Mouse (Mus musculus) gastrocnemius, adult 8-10 months (tissue): ENCODE results near the gene Gm20388. TPM values are rescaled to one million over a fixed set of nuclear protein-coding genes. Genes with fewer than 3 reads are reported as not detected.
A peak's percentile ranks its signal among the peaks of the same experiment; 100 is the strongest.

Experiments used
- DNase-seq, 2 experiments: peaks; one replicate each; pipeline ENCODE4 v3.0.0; 2022; ENCODE audit warnings: low spot score in 2 of 2
- total RNA-seq, 4 experiments: library from RNA; stranded (reverse); gene quantifications; 2 replicates each; pipeline ENCODE4 v1.2.4; 2022

The Gm20388 gene
- total RNA-seq, 4 experiments from 2014 or later, result 4.4 to 20.0 (median 7.9) TPM; not detected in 1

GRCm38 (mm10) chr8:122211591-122211990, 2300.9 kb downstream of the Gm20388 start:
- no peak for DNase-seq

DNA sequence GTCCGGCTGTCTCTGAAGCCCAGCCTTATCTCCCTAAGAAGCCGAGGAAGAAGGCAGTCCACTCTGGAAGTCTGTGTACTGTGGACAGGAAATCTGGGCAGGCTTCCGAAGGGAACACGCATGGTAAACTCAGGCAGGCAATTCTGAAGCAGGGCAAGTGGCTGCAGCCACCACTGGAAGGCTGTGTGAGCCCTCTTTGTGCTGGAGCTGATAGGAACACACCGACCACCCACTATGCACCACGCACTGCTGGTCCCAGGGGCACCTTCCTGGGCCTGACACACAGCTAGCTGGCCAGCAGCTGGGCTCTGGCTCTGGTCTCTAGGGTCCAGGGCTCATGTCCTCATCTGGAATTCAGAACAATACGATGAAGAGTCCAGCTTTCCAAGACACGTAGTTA, 2305.0 kb downstream of the Gm20388 start:
- DNase-seq, result no peak

DNA sequence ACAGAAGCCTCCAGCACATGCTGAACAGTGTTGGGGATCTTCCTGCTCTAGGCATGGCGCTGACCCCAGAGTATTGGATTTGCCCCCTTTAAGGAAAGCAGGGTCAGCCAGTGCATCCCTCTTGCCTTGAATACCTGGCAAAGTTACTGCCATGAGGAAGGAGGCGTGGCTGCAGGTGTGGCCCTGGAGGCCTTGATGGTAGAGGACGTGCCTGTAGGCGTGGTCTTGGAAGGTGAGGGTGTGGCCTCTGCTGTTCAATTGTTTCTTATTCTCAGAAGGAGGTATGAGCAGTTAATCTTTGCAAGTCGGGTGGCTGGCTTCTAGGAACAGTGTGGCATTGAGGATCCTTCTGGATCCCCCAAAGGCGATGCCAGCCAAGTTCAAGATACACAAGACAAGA, 2305.8 kb downstream of the Gm20388 start:
- peak in 1 of 2 experiments; percentile 2 for DNase-seq

DNA sequence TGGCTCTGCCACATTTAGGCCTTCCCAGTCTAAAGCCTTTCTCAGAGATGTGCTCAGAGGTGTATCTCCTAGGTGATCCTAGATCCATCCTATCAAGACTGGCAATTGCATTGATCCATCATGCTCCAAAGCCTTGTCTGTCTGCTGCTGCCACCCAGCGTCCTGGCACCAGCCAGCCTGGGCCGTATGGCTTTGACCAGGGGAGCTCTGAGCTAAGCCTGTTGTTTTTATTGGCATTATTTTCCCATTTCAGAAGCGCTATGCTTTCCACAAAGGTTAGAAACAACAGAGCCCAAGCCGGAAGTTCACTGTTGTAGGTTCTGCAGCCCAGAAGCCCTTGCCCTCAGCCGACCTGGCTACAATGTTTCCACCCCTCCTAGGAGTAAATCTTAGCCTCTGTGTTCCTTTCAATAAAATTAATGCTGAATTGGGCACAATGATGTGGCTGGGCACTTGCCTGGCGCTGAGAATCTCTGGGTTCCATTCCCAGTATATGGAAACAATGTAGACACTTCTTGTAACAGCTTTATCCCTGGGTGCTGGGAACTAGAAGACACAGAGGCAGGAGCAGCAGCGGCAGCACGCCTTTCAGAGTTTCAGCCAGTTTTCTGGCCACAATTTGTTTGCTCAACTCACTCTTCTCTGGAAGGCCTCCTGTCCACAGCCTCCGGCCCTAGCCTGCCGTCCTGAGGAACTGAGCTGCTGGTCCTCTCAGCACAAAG, 2307.0 kb downstream of the Gm20388 start:
- no peak for DNase-seq

DNA sequence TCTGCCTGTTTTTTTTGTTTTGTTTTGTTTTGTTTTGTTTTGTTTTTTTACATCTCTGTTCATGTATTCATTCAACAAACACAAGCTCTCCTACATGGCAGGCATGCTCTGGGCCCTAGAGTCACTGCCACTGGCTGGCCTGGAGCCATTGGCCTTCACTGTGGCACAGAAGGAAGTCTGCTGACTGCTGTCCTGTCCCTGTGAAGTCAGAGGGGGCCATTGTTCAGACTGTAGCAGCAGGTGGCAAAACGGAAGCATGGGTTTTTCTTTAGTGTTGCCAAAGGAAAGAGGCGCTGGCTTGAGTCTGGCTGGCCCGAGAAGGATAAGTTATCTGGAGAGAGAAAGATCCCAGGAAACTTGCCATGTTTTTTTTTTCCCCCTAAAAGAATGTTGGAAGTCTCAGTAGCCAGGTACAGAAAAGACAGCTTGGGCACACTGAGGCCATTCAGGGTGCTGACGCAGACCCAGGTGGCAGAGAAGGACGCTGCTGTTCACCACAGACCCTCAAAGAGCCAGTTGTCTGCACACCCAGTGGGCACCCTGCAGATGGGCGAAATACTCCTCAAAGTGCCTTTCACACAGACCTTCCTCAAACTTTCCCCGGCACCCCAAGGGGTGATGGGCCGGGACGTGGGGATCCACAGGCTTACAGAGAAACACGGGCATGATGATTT, 2313.5 kb downstream of the Gm20388 start:
- no peak for DNase-seq

GRCm38 (mm10) chr8:122224650-122225022, 2314.0 kb downstream of the Gm20388 start:
- no peak for DNase-seq

- no peak for DNase-seq
These were observed 2314.8 kb downstream of the Gm20388 start for GRCm38 (mm10) chr8:122225446-122225845.

- no peak for DNase-seq
These were observed 2316.7 kb downstream of the Gm20388 start for GRCm38 (mm10) chr8:122227345-122227744.

DNA sequence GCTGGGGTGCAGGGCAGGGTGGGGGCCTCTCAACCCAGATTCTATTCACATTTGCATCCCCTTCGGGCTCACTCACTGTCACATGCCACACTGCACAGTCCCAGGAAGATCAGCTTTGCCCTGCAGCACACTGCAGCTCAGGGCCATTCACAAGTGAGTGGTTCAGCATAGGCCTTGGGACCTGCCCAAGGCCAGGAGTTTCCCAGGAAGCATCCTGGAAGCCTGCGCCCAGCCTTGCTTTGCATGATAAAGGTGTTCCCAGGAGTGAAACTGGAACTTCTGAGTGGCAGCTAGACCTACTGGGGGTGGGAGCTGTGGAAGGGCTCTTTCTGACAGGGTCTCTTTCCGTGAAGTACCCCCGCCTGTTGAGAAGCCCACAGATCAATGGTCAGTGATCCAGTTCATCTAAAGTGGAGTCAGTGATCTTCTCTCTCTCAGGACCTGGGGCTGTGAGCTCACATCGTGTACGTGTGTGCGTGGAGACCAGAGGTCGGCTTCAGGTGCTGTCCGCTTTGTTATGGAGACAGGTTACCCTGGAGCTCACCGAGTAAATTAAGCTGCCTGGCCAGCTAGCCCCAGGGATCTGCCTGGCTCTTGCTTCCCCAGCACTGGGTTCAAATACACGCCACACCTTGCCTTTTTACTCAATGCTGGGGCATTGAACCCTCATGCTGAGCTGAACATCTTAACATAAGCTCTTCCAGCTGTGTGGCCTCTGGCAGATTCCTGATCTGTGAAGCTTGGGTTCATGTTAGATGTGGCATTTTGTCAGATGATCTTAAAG, 2318.3 kb downstream of the Gm20388 start:
- no peak for DNase-seq

GRCm38 (mm10) chr8:122229819-122230711, 2319.4 kb downstream of the Gm20388 start:
- DNase-seq, result peak; percentile 27 to 70

DNA sequence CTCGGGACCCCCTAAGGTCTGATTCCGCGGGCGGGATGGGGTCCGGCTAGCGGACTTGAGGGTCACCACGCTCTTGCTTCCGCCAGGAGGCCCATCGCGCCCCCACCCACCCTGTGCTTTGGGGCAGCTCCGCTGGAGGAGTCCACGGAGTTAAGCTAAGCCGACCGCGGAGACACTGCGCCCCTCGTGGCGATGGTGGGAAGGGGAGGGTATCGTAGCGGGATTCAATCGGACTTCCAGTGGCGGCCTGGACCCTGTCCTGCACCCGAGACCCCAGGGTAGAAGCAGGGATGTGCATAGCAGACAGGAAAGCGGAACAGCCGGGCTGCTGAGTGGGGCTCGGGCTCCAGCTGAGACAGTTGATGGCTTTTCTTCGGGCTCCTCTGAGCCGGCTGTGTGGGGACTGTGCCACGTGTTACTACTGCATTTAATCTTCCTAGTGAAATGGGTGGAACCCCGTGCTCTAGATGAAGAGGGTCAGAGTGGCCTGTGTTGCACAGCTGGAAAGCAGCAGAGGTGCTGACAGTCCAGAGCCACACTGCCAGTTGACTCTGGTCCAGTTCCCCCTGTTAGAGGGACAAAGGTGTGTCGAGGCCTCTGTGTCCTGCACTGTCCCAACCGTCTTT, 2320.2 kb downstream of the Gm20388 start:
- peak; percentile 42 to 66 for DNase-seq

DNA sequence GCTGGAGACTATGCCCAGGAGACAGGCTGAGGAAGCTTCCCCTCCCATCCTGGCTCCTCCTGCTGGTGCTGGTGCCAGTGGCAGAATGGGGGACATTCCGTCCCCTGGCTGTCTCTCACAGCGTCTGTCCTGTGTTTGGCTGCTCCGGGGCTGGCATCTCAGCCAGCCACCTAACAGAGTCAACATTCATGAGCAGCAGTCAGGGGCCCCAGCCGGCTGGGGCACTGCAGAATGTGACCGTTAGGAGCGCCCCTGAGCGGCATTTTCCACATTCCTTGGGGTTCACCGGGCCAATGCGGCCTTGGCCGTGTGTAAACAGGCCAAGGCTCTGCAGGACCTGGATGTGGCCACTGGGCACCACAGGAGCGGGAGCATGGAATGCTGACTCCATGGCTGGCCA, 2323.4 kb downstream of the Gm20388 start:
- peak; percentile 65 to 71 for DNase-seq

- no peak for DNase-seq
These were observed 2325.9 kb downstream of the Gm20388 start for GRCm38 (mm10) chr8:122236521-122236920.

- DNase-seq, result peak; percentile 37 to 56
These were observed 2327.6 kb downstream of the Gm20388 start for GRCm38 (mm10) chr8:122238225-122238624.

DNA sequence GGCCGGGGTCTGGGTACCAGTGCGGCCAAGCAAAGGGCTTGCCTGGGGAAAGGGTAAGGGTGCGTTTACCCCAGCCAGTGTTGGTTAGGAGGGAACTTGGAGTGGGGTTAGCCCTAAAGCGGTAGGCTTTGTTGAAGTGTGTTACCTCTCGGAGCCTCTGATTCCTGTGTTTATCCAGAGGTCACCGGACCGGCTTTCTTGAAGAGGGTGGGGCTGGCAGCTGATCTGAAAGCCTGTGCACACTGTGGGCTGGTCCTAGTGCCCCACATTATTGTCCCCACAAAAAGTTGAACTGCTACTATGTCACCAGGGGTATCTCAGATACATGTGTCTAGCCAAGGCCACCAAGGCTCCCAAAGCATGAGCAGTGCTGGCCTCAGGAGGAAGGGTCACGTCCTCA, 2328.1 kb downstream of the Gm20388 start:
- DNase-seq, result no peak

GRCm38 (mm10) chr8:122240241-122241026, 2329.8 kb downstream of the Gm20388 start:
- peak; percentile 38 to 45 for DNase-seq

DNA sequence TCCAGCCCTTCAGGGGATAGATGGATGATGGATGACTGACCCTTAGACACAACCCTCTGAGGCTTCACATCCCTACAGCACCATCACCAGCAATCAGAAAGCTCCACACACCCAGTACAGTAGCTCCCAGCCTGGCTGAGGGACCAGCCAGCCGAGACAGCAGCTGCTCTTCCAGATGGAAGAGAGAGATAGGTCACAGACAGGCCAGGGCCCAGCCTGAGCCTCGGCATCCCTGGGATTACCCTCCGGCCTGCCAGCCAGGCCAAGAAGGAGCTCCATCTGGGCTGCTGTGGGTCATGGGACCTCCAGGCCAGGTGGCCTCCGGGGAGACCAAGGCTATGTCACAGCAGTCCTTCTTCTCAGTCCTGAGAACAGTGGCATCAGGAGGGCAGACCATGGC, 2332.7 kb downstream of the Gm20388 start:
- DNase-seq, result no peak

DNA sequence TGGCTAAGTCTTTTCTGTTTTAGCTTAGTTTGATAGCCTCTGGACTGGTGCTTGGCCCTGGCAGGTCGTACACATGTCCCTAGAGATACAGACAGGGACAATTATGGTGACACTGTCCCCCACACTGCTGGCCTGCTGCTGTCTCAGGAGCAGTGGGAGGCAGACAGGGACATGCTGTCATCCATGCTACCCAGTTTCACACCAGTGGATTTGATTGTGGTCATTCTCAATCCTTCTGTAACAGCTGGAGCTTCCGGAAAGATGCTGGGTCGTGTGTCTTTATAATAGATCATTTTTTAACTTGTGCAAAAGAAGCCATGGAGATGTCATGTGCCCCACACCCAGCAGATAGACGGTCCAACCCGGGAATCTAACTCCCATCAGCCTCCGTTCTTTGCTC, 2334.5 kb downstream of the Gm20388 start:
- no peak for DNase-seq

DNA sequence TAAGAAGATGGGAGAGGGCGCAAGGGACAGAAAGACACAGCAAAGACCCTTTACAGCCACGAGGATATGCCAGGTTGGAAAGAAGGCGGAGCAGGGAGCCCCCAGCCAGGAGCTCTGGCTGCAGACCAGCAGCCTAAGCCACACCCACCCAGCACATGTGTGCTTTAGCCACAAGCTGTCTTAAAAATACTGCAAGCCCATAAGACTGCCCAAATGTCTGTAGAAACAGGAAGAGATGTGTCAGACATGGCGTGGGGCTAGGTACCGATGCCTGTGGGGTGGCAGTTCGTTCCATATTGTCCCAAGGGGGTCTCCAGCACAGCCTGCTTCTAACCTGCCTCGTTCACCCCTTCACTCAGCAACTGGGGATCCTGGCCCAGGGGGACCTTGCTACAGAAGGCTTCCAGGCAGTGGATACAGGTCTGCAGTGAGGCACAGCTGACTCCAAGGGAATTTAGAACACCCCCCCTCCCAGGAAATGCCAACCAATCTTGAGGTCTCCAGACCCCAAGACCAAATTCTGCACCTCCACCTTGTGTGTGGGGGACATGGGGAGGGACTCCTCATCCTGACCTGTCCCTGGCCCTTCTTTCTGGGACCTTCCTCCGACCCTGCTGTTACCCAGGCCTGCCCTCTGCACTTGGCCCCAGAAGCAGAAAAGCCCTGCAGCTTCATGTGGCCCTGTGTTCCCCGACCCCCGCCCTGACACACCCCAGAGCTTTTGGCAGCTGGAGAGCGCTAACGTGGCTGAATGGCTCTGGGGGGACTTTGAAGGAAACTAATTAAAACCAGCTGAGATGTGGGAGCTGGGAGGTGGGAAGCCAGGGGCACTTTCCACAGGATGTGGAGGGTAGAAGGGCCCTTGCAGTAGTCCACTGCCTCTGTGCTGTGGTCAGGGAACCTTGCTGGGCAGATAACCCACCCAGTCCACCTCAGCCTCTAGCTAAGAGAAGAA, 2335.9 kb downstream of the Gm20388 start:
- DNase-seq, result no peak
